Mouse (Mus musculus) hindbrain, embryonic 14.5 days (tissue): ENCODE measurements around the gene Nbr1. TPM values are rescaled to one million over a fixed set of nuclear protein-coding genes. Genes with fewer than 3 reads are reported as not detected.
"Not testable (repeated sequence)": the region's sequence is repeated elsewhere in the genome, so short reads cannot be mapped to it uniquely, and the experiment has no call there.

ENCODE experiments used
- ATAC-seq: fragments of 200-750 bp; cut with Nextera tagmentation; 2 replicates; pipeline ENCODE4 v1.8.0; 2017; ENCODE audit warnings: moderate number of reproducible peaks, mild to moderate bottlenecking, moderate TSS enrichment, moderate library complexity; ENCODE audit not compliant: low FRiP score
- DNase-seq: peaks from one replicate; pipeline ENCODE4 v3.0.0-alpha.2; 2015; ENCODE audit warnings: low spot score
- H3K27ac ChIP-seq: fragments of 300-500 bp; sonication (generic); 2 replicates; pipeline ENCODE4 v1.5.1; 2014; ENCODE audit warnings: mild to moderate bottlenecking, moderate library complexity
- H3K27me3 ChIP-seq: fragments of 300-500 bp; sonication (generic); 2 replicates; pipeline ENCODE4 v1.6.1; 2014; ENCODE audit warnings: mild to moderate bottlenecking, low read length, mixed read lengths; ENCODE audit not compliant: control insufficient read depth, insufficient read depth
- H3K36me3 ChIP-seq: fragments of 300-500 bp; sonication (generic); replicated peaks from 2 replicates; pipeline ENCODE4 v1.6.1; 2014; ENCODE audit not compliant: control insufficient read depth, insufficient read depth
- H3K4me1 ChIP-seq: fragments of 300-500 bp; sonication (generic); replicated peaks from 2 replicates; pipeline ENCODE4 v1.6.1; 2014; ENCODE audit warnings: antibody characterized with exemption, low read length, mixed read lengths; ENCODE audit not compliant: control insufficient read depth, insufficient read depth
- H3K4me2 ChIP-seq: fragments of 300-500 bp; sonication (generic); replicated peaks from 2 replicates; pipeline ENCODE4 v1.6.1; 2014; ENCODE audit warnings: mild to moderate bottlenecking, moderate library complexity
- H3K4me3 ChIP-seq: fragments of 300-500 bp; sonication (generic); replicated peaks from 2 replicates; pipeline ENCODE4 v1.5.1; 2014; ENCODE audit warnings: mild to moderate bottlenecking, low read length
- H3K9ac ChIP-seq: fragments of 300-500 bp; sonication (generic); 2 replicates; pipeline ENCODE4 v1.6.1; 2014
- H3K9me3 ChIP-seq: fragments of 300-500 bp; sonication (generic); 2 replicates; pipeline ENCODE4 v1.6.1; 2016; ENCODE audit warnings: low read length; ENCODE audit not compliant: control insufficient read depth
- WGBS: fragments of 180-500 bp; shearing (Covaris S2); extraction: QIAGEN DNeasy Blood & Tissue Kit; methylation state at CpG from one replicate; pipeline ENCODE4 v1.1.7; 2014; 5-methylcytosine and 5-hydroxymethylcytosine counted together
- polyA plus RNA-seq: library from polyadenylated mRNA; unstranded; fragments of >200 nt; fragmentation: Nextera tagmentation; extraction: Ambion mirVana; gene quantifications from 2 replicates; pipeline ENCODE4 v1.2.1, GENCODE M21; 2014

The Nbr1 gene
- polyA plus RNA-seq, 1 experiment from 2014 or later, result 90.1 TPM

GRCm38 (mm10) chr11:101576116-101576515 lies 24.2 kb downstream of the Nbr1 start:
- WGBS, result 83% methylated on average over 6 of the region's 6 CpGs
- H3K36me3 ChIP-seq, result peaks cover 99% of the 10 kb centered on the region
- no peak for DNase-seq
- no peak overlapping the region for H3K27ac ChIP-seq
- H3K4me2 ChIP-seq, result no peak overlapping the region
- no peaks in the 10 kb centered on the region for H3K4me1 ChIP-seq
- H3K9ac ChIP-seq, result no peak overlapping the region
- H3K9me3 ChIP-seq, result no peaks in the 10 kb centered on the region
- ATAC-seq, result no peak
- no peaks in the 10 kb centered on the region for H3K27me3 ChIP-seq
- no peak overlapping the region for H3K4me3 ChIP-seq

DNA sequence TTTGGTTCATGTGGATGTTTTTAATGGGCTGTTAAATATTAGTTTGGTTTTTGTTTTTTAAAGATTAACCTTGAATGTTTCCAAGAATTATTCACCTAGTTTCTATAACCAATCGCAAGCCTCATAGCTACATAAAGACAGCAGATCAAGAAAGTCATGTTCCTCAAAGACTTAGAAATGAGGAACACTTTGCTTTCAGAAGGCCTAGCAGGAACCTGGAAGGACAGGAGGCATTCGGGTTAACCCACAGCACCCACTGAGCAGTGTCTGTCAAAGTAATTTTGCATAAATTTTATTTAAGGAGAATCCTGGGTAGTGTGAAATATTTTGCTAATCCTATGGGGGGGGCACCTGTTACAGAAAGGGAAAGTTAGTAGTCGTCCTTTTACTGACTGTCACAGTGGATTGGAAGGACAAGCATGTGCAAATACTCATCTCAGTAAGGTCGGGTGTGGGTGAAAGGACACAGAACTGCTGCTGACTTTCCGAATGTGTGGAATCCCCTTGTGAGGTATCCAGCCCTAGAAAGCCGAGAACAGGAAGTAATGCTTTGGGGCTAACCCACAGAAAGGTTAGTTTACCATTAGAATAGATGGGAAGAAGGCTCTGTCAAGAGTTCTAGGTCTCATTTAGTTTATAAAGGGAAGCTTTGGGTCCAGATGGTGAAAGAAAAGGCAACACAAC lies 29.3 kb downstream of the Nbr1 start:
- Histone ChIP-seq H3K27me3 (no peaks in the 10 kb centered on the region), H3K27ac (no peak overlapping the region), H3K4me2 (no peak overlapping the region), H3K4me3 (no peak overlapping the region), H3K36me3 (peaks cover 54% of the 10 kb centered on the region), H3K9me3 (no peaks in the 10 kb centered on the region), H3K9ac (no peak overlapping the region), H3K4me1 (no peaks in the 10 kb centered on the region)
- 77% methylated on average over 6 of the region's 6 CpGs for WGBS
- ATAC-seq (no peak), DNase-seq (no peak)

DNA sequence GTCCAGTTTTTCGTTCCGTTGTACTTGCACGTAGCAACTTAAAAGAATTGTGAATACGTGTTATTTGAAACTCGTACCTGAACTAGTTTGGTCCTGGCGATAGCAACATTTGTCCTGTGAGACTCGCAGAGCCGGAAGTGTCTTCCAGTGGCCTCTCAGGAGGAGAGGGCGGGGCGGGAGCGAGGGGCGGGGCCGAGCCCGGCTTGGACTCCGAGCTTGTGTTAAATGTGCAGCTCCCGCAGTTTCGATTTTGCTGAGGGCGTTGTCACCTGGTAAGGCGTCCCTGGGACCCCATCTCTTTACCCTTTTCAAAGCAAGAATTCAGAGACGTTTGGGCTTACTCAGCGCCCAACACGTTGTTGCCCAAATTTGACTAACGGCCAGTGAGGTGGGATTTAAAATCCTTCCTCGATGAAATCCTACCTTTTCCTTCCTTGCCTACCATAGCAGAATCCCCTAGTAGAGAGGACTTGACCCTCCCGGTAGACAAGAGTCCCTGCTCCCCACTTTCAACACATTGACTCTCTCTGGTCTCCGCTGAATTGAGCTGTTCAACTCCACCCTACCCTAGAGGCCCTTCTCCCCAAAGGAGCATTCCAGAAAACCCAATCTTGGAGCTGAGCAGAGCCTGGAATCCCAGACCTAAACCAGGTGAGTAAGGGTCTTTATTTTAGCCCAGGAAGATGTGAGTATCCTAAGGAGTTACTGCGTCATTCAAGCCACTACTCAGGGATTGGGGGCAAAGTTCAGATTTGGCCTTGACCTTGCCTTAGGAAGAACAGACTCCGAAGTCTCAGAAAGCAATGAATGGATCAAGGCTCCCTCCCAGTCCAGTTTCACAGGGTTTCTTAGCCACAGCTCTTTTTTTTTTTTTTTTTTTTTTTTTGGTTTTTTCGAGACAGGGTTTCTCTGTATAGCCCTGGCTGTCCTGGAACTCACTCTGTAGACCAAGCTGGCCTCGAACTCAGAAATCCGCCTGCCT lies 30.4 kb downstream of the Nbr1 start, which contains the start of gene Tmem106a:
Tmem106a (plus strand) TSS at position 189 of the 982 bp plus-strand sequence.
- Histone ChIP-seq H3K4me3 (peak within 1 kb of the TSS; percentile 15), H3K27me3 (no peaks in the 10 kb centered on the region), H3K4me2 (peak within 1 kb of the TSS; percentile 47), H3K9me3 (no peaks in the 10 kb centered on the region), H3K27ac (no peak within 1 kb of the TSS), H3K4me1 (no peaks in the 10 kb centered on the region), H3K36me3 (peaks cover 53% of the 10 kb centered on the region), H3K9ac (peak within 1 kb of the TSS; percentile 47)
- ATAC-seq (no peak), DNase-seq (peak; percentile 42)
- 21% methylated on average over 30 of the region's 31 CpGs for WGBS

DNA sequence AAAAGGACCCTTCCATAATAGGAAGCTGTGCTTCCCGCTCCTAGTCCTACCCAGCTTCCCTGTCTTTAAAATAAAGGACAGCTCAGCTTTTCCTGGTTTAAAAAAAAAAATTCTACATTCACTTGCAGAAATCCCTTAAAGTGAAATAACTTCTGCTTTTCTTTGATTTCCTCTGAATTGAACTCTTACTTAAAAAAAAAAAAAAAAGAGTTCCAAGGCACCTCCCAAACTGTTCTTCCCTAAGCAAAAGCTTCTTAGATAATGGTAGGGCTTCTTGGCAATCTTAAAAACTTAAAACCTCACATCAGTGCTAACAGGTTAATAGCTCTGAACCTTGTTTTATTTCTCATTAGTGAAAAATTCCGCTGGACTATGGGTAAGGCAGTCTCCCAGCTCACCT lies 31.3 kb downstream of the Nbr1 start:
- Histone ChIP-seq H3K9me3 (no peaks in the 10 kb centered on the region), H3K4me1 (no peaks in the 10 kb centered on the region), H3K27me3 (no peaks in the 10 kb centered on the region), H3K9ac (no peak overlapping the region), H3K36me3 (peaks cover 44% of the 10 kb centered on the region), H3K4me2 (no peak overlapping the region), H3K4me3 (no peak overlapping the region), H3K27ac (no peak overlapping the region)
- no peak for DNase-seq
- 94% methylated on average over 2 of the region's 2 CpGs for WGBS
- ATAC-seq, result no peak

DNA sequence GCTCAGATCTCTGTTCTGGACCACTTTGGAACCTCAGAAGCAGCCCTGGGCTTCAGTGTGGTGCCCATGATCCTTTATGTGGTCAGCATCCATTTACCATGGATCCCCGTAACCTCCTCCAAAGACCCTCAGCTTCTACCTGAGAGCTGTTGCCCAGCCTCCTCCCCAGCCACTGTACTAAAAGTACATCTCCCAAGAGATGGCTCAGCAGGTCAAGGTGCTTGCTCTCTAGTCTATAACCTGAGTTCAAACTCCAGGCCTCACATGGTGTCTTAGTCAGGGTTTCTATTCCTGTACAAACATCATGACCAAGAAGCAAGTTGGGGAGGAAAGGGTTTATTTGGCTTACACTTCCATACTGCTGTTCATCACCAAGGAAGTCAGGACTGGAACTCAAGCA lies 33.1 kb downstream of the Nbr1 start:
- not testable (repeated sequence) for ATAC-seq, H3K4me3 ChIP-seq, H3K9ac ChIP-seq, H3K4me2 ChIP-seq, H3K4me1 ChIP-seq, H3K9me3 ChIP-seq, H3K27me3 ChIP-seq, DNase-seq, H3K27ac ChIP-seq
- 100% methylated on average over 1 of the region's 1 CpGs for WGBS
- peaks cover 30% of the 10 kb centered on the region for H3K36me3 ChIP-seq

DNA sequence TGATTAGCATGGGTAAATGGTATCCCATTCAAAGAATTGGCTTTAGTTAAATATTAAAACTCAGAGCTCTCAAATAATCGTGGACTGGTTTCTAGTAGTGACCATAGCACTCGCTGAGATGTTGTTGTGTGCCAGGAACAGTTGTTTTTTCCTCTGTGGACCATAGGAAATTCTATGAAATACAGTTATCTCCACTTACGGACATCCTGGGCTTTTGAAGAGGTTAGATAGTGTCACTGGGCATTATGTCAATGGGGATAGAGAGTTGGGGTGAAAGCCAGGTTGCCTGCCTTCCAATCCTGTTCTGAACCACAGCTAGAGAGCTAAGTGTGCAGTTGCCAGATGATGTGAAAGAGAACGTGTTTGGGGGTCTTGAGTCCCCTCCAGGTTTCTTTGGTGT lies 33.9 kb downstream of the Nbr1 start:
- no peak overlapping the region for H3K27ac ChIP-seq
- no peaks in the 10 kb centered on the region for H3K4me1 ChIP-seq
- H3K9ac ChIP-seq, result no peak overlapping the region
- H3K36me3 ChIP-seq, result peaks cover 22% of the 10 kb centered on the region
- H3K9me3 ChIP-seq, result no peaks in the 10 kb centered on the region
- ATAC-seq (no peak), DNase-seq (no peak)
- H3K27me3 ChIP-seq, result no peaks in the 10 kb centered on the region
- H3K4me3 ChIP-seq, result no peak overlapping the region
- H3K4me2 ChIP-seq, result no peak overlapping the region
- WGBS, result 85% methylated on average over 4 of the region's 4 CpGs

DNA sequence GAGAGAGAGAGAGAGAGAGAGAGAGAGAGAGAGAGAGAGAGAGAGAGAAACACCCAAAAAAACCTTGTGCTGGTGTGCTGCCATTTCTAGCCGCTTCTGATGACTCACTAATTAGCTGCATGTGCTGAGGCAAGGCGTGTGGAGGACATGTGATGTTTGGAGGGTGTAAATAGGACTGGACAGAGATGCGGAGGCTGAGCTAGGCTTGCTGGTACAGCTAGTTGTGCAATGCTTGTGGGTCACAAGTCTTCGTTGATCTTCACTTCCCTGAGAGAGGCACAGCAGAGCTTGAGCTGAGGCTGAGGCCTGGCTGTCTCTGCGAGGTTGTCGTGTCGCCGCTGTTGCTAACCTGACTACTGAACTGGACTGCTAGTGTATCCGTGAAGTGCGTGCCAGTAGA lies 35.7 kb downstream of the Nbr1 start:
- Histone ChIP-seq H3K9ac (no peak overlapping the region), H3K4me1 (no peaks in the 10 kb centered on the region), H3K4me2 (no peak overlapping the region), H3K36me3 (peaks cover 14% of the 10 kb centered on the region; the same call in 1 of the 2 replicates), H3K27me3 (no peaks in the 10 kb centered on the region), H3K9me3 (no peaks in the 10 kb centered on the region), H3K27ac (no peak overlapping the region), H3K4me3 (no peak overlapping the region)
- 95% methylated on average over 10 of the region's 10 CpGs for WGBS
- ATAC-seq (no peak), DNase-seq (no peak)

GRCm38 (mm10) chr11:101588868-101589267 lies 36.9 kb downstream of the Nbr1 start:
- Histone ChIP-seq H3K4me2 (no peak overlapping the region), H3K9ac (no peak overlapping the region), H3K9me3 (no peaks in the 10 kb centered on the region), H3K27me3 (no peaks in the 10 kb centered on the region), H3K4me3 (no peak overlapping the region), H3K4me1 (no peaks in the 10 kb centered on the region), H3K27ac (no peak overlapping the region), H3K36me3 (peaks cover 14% of the 10 kb centered on the region; the same call in 1 of the 2 replicates)
- DNase-seq (no peak), ATAC-seq (no peak)
- WGBS, result 89% methylated on average over 7 of the region's 7 CpGs

- Histone ChIP-seq H3K36me3 (peaks cover 14% of the 10 kb centered on the region; the same call in 1 of the 2 replicates), H3K27me3 (no peaks in the 10 kb centered on the region), H3K4me2 (no peak overlapping the region), H3K9ac (no peak overlapping the region), H3K9me3 (no peaks in the 10 kb centered on the region), H3K4me1 (no peaks in the 10 kb centered on the region), H3K4me3 (no peak overlapping the region), H3K27ac (no peak overlapping the region)
- DNase-seq (peak; percentile 56), ATAC-seq (no peak)
- 29% methylated on average over 5 of the region's 5 CpGs for WGBS
Observed at GRCm38 (mm10) chr11:101589444-101589843, 37.5 kb downstream of the Nbr1 start.
